Mouse (Mus musculus) thymus, adult 2 months (tissue): ENCODE measurements at regions not wholly inside any gene's neighbourhood (a gene's known extent, or its start where the extent isn't known, plus 50 kb on each side); places are given as distances from the start of the nearest gene placed in this dataset.

Source experiments
- CTCF ChIP-seq: fragments of 200-500 bp; IDR thresholded peaks from 2 replicates; pipeline ENCODE4 v1.5.1; 2012; ENCODE audit warnings: mild to moderate bottlenecking, control low read depth, low read length, moderate library complexity, borderline replicate concordance; ENCODE audit not compliant: control insufficient read depth, poor library complexity, insufficient read depth; ENCODE audit errors: extremely low read depth
- POLR2A ChIP-seq: fragments of 200-500 bp; IDR thresholded peaks from 2 replicates; pipeline ENCODE4 v1.6.1; 2012; ENCODE audit warnings: mild to moderate bottlenecking, low read length, control low read depth, moderate library complexity; ENCODE audit not compliant: control insufficient read depth, poor library complexity, insufficient read depth; ENCODE audit errors: extremely low read depth

GRCm38 (mm10) chr14:58906631-58907030 lies 236.1 kb downstream of the 1700129C05Rik start:
- TF ChIP-seq CTCF (no peak), POLR2A (no peak)
